Mouse (Mus musculus) hindbrain, embryonic 13.5 days (tissue): ENCODE measurements around the gene Gm5767. TPM values are rescaled to one million over a fixed set of nuclear protein-coding genes. Genes with fewer than 3 reads are reported as not detected.

Experiments
- ATAC-seq: fragments of 200-750 bp; cut with Nextera tagmentation; 2 replicates; pipeline ENCODE4 v1.8.0; 2017; ENCODE audit warnings: moderate TSS enrichment; ENCODE audit not compliant: low FRiP score
- H3K27ac ChIP-seq: fragments of 300-500 bp; sonication (generic); 2 replicates; pipeline ENCODE4 v1.5.1; 2015; ENCODE audit warnings: inconsistent platforms, mild to moderate bottlenecking, moderate library complexity
- H3K27me3 ChIP-seq: fragments of 300-500 bp; sonication (generic); 2 replicates; pipeline ENCODE4 v1.6.1; 2015; ENCODE audit warnings: mild to moderate bottlenecking, inconsistent platforms
- H3K36me3 ChIP-seq: fragments of 300-500 bp; sonication (generic); 2 replicates; pipeline ENCODE4 v1.6.1; 2015; ENCODE audit warnings: mild to moderate bottlenecking, inconsistent platforms
- H3K4me1 ChIP-seq: fragments of 300-500 bp; sonication (generic); replicated peaks from 2 replicates; pipeline ENCODE4 v1.6.1; 2015; ENCODE audit warnings: inconsistent platforms
- H3K4me2 ChIP-seq: fragments of 300-500 bp; sonication (generic); 2 replicates; pipeline ENCODE4 v1.6.1; 2015; ENCODE audit warnings: inconsistent platforms, mild to moderate bottlenecking, moderate library complexity
- H3K4me3 ChIP-seq: fragments of 300-500 bp; sonication (generic); 2 replicates; pipeline ENCODE4 v1.5.1; 2015; ENCODE audit warnings: mild to moderate bottlenecking, inconsistent platforms
- H3K9ac ChIP-seq: fragments of 300-500 bp; sonication (generic); 2 replicates; pipeline ENCODE4 v1.6.1; 2015; ENCODE audit warnings: mild to moderate bottlenecking, inconsistent platforms
- H3K9me3 ChIP-seq: fragments of 300-500 bp; sonication (generic); 2 replicates; pipeline ENCODE4 v1.6.1; 2016; ENCODE audit warnings: inconsistent platforms
- WGBS: fragments of 180-500 bp; shearing (Covaris S2); methylation state at CpG from one replicate; pipeline ENCODE4 v1.1.7; 2015; 5-methylcytosine and 5-hydroxymethylcytosine counted together
- polyA plus RNA-seq: library from polyadenylated mRNA; unstranded; fragments of >200 nt; fragmentation: Nextera tagmentation; extraction: Ambion mirVana; gene quantifications from 2 replicates; pipeline ENCODE4 v1.2.1, GENCODE M21; 2015

Gm5767 gene
- polyA plus RNA-seq, 1 experiment from 2014 or later = not detected

GRCm38 (mm10) chr16:8686121-8686870 is 5.7 kb downstream of the Gm5767 start:
- H3K36me3 ChIP-seq = peaks cover 67% of the 10 kb centered on the region
- no peaks in the 10 kb centered on the region for H3K27me3 ChIP-seq
- H3K4me1 ChIP-seq = 0 out of 2 replicates have a peak, but pooled peaks cover 4% of the 10 kb centered on the region
- H3K9me3 ChIP-seq = no peaks in the 10 kb centered on the region
- H3K9ac ChIP-seq = no peak overlapping the region
- no peak overlapping the region for H3K4me2 ChIP-seq
- 59% methylated on average over 7 of the region's 7 CpGs for WGBS
- H3K27ac ChIP-seq = no peak overlapping the region
- peak; percentile 22 for ATAC-seq
- no peak overlapping the region for H3K4me3 ChIP-seq

GRCm38 (mm10) chr16:8686871-8687535 is 6.4 kb downstream of the Gm5767 start:
- no peak overlapping the region for H3K4me2 ChIP-seq
- H3K36me3 ChIP-seq = peaks cover 74% of the 10 kb centered on the region
- 87% methylated on average over 11 of the region's 11 CpGs for WGBS
- no peak overlapping the region for H3K4me3 ChIP-seq
- no peaks in the 10 kb centered on the region for H3K9me3 ChIP-seq
- no peak overlapping the region for H3K27ac ChIP-seq
- no peak overlapping the region for H3K9ac ChIP-seq
- H3K4me1 ChIP-seq = 0 out of 2 replicates have a peak, but pooled peaks cover 4% of the 10 kb centered on the region
- ATAC-seq = peak; percentile 16; the same call in 1 of the 2 replicates
- H3K27me3 ChIP-seq = no peaks in the 10 kb centered on the region

- 0 out of 2 replicates have a peak, but pooled peaks cover 4% of the 10 kb centered on the region for H3K4me1 ChIP-seq
- H3K9ac ChIP-seq = no peak overlapping the region
Measured at GRCm38 (mm10) chr16:8687559-8688112, 7.1 kb downstream of the Gm5767 start.

DNA sequence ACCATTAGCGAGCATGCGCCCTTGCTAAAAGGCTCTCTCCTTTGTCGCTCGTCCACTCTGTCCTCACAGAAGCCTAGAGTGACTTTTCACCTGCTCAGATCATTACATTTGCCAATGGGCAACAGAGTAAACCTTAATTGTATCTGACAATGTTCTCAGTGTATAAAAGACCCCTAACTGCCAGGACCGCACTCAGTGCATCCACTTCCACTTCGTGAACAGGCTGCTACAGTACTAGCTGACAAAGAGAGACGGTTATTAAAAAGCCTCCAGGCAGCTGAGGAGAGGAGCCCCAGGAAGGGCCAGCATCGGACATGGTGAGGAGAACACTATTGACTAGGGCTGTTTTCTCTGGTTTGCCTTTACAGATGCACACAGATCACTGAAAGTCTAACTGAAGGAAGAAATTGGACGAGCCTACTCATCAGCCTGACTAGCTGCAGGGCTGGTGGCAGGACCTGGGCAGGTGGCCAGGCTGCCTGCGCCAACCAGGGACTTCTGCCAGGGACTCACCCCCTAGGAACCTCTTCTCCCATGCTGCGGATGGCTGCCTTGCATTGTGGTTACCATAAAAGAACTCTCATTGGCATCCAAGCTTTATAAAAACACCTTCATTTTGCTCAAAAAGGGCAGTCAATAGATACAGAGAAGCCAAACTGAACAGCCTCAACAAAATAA is 9.5 kb downstream of the Gm5767 start:
- peak overlapping the region; percentile 52; the same call in 1 of the 2 replicates for H3K27ac ChIP-seq
- H3K4me2 ChIP-seq = no peak overlapping the region
- H3K9me3 ChIP-seq = no peaks in the 10 kb centered on the region
- H3K9ac ChIP-seq = no peak overlapping the region
- peaks cover 82% of the 10 kb centered on the region for H3K36me3 ChIP-seq
- WGBS = 77% methylated on average over 11 of the region's 11 CpGs
- H3K4me3 ChIP-seq = no peak overlapping the region
- 0 out of 2 replicates have a peak, but pooled peaks cover 4% of the 10 kb centered on the region for H3K4me1 ChIP-seq
- ATAC-seq = peak; percentile 67; the same call in 1 of the 2 replicates
- no peaks in the 10 kb centered on the region for H3K27me3 ChIP-seq

More at GRCm38 (mm10) chr16:8687559-8688112, 7.1 kb downstream of the Gm5767 start:
- no peaks in the 10 kb centered on the region for H3K9me3 ChIP-seq
- no peak overlapping the region for H3K27ac ChIP-seq
- H3K27me3 ChIP-seq = no peaks in the 10 kb centered on the region
- ATAC-seq = no peak
- no peak overlapping the region for H3K4me2 ChIP-seq
- H3K36me3 ChIP-seq = peaks cover 75% of the 10 kb centered on the region
- H3K4me3 ChIP-seq = no peak overlapping the region

DNA sequence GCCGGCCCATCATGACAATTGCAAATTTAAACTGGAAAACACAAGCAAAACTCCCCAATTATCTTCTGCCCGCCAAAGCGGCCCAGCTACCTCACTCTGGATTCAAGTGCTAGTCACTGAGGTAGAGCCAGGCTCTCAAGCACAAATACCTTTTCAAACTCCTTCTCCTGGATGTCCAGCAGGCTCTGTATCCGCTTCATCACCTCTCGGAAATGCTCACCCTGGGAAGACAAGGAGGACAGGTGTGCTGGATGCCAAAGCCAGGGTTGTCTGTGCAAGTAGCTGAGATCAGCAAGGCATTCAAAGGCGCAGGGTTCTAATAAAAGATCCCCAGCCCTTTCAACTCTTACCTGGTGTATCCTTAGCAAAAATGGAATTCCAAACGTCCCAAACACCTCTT is 10.6 kb downstream of the Gm5767 start:
- no peak for ATAC-seq
- peaks cover 86% of the 10 kb centered on the region for H3K36me3 ChIP-seq
- H3K9ac ChIP-seq = no peak overlapping the region
- WGBS = 94% methylated on average over 7 of the region's 7 CpGs
- H3K4me2 ChIP-seq = no peak overlapping the region
- peak overlapping the region; percentile 52; the same call in 1 of the 2 replicates for H3K27ac ChIP-seq
- 0 out of 2 replicates have a peak, but pooled peaks cover 4% of the 10 kb centered on the region for H3K4me1 ChIP-seq
- H3K4me3 ChIP-seq = no peak overlapping the region
- no peaks in the 10 kb centered on the region for H3K9me3 ChIP-seq
- no peaks in the 10 kb centered on the region for H3K27me3 ChIP-seq

DNA sequence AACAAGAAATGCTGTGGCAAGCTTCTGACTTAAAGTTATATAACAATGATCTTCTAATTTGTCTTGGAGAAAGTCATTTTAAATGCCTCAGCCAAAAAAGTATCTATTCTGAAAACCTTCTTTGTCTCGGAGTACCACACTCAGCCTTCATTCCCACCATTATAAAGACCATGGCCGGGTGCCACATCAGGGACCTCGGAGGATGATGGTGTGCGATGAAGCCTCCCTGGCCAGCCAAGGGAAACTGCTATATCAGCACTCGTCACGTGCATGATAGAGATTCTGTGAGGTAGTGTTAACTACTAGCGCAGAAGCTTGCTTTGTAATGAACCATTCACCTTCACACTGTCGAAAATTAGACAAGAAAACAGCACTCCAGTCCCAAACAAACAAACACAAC is 19.0 kb downstream of the Gm5767 start:
- Histone ChIP-seq H3K36me3 (peaks cover 91% of the 10 kb centered on the region), H3K9me3 (no peaks in the 10 kb centered on the region), H3K27ac (no peak overlapping the region), H3K4me1 (no peaks in the 10 kb centered on the region), H3K27me3 (no peaks in the 10 kb centered on the region), H3K4me3 (no peak overlapping the region), H3K9ac (no peak overlapping the region), H3K4me2 (no peak overlapping the region)
- ATAC-seq = no peak
- WGBS = 89% methylated on average over 8 of the region's 8 CpGs

- Histone ChIP-seq H3K4me3 (no peak overlapping the region), H3K36me3 (peaks cover 89% of the 10 kb centered on the region), H3K4me1 (no peaks in the 10 kb centered on the region), H3K9ac (no peak overlapping the region), H3K9me3 (no peaks in the 10 kb centered on the region), H3K27ac (no peak overlapping the region), H3K4me2 (no peak overlapping the region), H3K27me3 (no peaks in the 10 kb centered on the region)
- WGBS = 86% methylated on average over 3 of the region's 3 CpGs
- no peak for ATAC-seq
Measured at GRCm38 (mm10) chr16:8700586-8700985, 20.0 kb downstream of the Gm5767 start.

- Histone ChIP-seq H3K9me3 (no peaks in the 10 kb centered on the region), H3K9ac (no peak overlapping the region), H3K4me3 (no peak overlapping the region), H3K4me2 (no peak overlapping the region), H3K36me3 (peaks cover 92% of the 10 kb centered on the region), H3K27ac (peak overlapping the region; percentile 69), H3K4me1 (peaks cover 21% of the 10 kb centered on the region), H3K27me3 (no peaks in the 10 kb centered on the region)
- WGBS = 43% methylated on average over 9 of the region's 9 CpGs
- ATAC-seq = no peak
Measured at GRCm38 (mm10) chr16:8711998-8712397, 31.4 kb downstream of the Gm5767 start.

DNA sequence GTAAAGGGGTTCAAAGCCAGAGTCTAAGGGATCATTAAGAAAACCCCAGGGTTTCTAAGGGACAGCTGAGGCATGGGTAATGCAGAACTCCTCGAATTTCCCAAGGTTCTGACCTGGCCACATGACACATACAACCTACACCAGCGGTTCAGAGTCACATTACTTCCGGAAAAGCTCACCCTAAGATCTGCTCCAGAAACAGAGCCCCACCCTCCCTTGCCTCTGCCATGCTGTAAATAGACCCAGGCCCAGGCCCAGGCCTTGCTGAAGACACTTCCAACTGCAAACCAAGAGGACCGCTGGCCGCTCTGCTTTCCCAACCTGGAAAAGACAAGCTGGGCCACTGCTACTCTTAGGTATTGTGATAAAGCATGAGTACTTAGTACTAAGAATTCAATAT is 34.3 kb downstream of the Gm5767 start:
- Histone ChIP-seq H3K27me3 (no peaks in the 10 kb centered on the region), H3K4me3 (no peak overlapping the region), H3K4me1 (peaks cover 38% of the 10 kb centered on the region), H3K36me3 (peaks cover 64% of the 10 kb centered on the region), H3K27ac (no peak overlapping the region), H3K4me2 (no peak overlapping the region), H3K9ac (no peak overlapping the region), H3K9me3 (no peaks in the 10 kb centered on the region)
- ATAC-seq = no peak
- 85% methylated on average over 5 of the region's 5 CpGs for WGBS

GRCm38 (mm10) chr16:8715513-8716080 is 35.0 kb downstream of the Gm5767 start:
- Histone ChIP-seq H3K4me1 (peaks cover 40% of the 10 kb centered on the region), H3K9ac (no peak overlapping the region), H3K27ac (no peak overlapping the region), H3K4me2 (no peak overlapping the region), H3K9me3 (no peaks in the 10 kb centered on the region), H3K27me3 (no peaks in the 10 kb centered on the region), H3K4me3 (no peak overlapping the region), H3K36me3 (peaks cover 56% of the 10 kb centered on the region)
- WGBS = 74% methylated on average over 10 of the region's 10 CpGs
- ATAC-seq = no peak

- Histone ChIP-seq H3K9ac (no peak overlapping the region), H3K4me2 (no peak overlapping the region), H3K27ac (no peak overlapping the region), H3K4me1 (peaks cover 40% of the 10 kb centered on the region), H3K27me3 (no peaks in the 10 kb centered on the region), H3K9me3 (no peaks in the 10 kb centered on the region), H3K4me3 (no peak overlapping the region), H3K36me3 (peaks cover 49% of the 10 kb centered on the region)
- ATAC-seq = no peak
- WGBS = 89% methylated on average over 6 of the region's 6 CpGs
Measured at GRCm38 (mm10) chr16:8716300-8716699, 35.7 kb downstream of the Gm5767 start.

DNA sequence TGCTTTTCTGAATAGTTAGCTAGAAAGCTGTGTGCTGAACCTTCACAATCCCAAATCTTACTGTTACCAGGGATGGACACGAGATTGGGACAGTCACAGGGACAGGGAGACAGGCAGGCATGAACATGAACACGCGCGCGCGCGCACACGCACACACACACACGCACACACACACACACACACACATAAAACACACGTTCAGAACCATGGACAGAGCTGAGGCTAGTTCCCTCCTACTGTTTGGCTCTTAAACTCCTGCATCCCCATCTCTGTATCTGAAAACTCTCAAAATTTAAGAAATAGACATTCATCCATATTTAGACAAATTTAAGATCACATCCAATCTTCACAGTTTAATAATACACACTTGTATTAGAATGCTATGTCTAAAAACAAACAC is 37.2 kb downstream of the Gm5767 start:
- H3K9me3 ChIP-seq = no peaks in the 10 kb centered on the region
- no peak overlapping the region for H3K4me3 ChIP-seq
- H3K36me3 ChIP-seq = peaks cover 35% of the 10 kb centered on the region
- H3K27me3 ChIP-seq = no peaks in the 10 kb centered on the region
- no peak overlapping the region for H3K4me2 ChIP-seq
- H3K27ac ChIP-seq = no peak overlapping the region
- no peak for ATAC-seq
- peaks cover 29% of the 10 kb centered on the region for H3K4me1 ChIP-seq
- no peak overlapping the region for H3K9ac ChIP-seq
- WGBS = 93% methylated on average over 10 of the region's 10 CpGs
